Mouse (Mus musculus) MEL (cell line): ENCODE data around the gene Pla2g6. TPM values are rescaled to one million over a fixed set of nuclear protein-coding genes. Genes with fewer than 3 reads are reported as not detected.
A peak's percentile ranks its signal among the peaks of the same experiment; 100 is the strongest.

Experiments used
- DNase-seq: peaks from one replicate; pipeline ENCODE4 v3.0.0; 2011; ENCODE audit warnings: low read depth, low spot score
- H3K27ac ChIP-seq: 2 replicates; pipeline ENCODE4 v1.5.1; 2012; ENCODE audit warnings: low read depth, mild to moderate bottlenecking, control low read depth, low read length, moderate library complexity; ENCODE audit not compliant: control insufficient read depth
- H3K27me3 ChIP-seq, 2 experiments: fragments of 150-350 bp in 1 of 2; sonication (generic) in 1 of 2; 2 replicates each; pipeline ENCODE4 v1.6.1; 2012; ENCODE audit warnings: low read length in 2 of 2, mild to moderate bottlenecking in 2 of 2, improper control_type of control experiment in 1 of 2, moderate library complexity in 1 of 2; ENCODE audit not compliant: insufficient read depth in 2 of 2, control insufficient read depth in 1 of 2
- H3K36me3 ChIP-seq, 2 experiments: 2 replicates each; pipeline ENCODE4 v1.6.1; 2012 to 2014; ENCODE audit warnings: low read length in 2 of 2, improper control_type of control experiment in 1 of 2, inconsistent platforms in 1 of 2, mild to moderate bottlenecking in 1 of 2; ENCODE audit not compliant: insufficient read depth in 2 of 2, control insufficient read depth in 1 of 2
- H3K4me1 ChIP-seq, 2 experiments: fragments of 150-350 bp in 1 of 2; sonication (generic) in 1 of 2; 2 replicates each; pipeline ENCODE4 v1.6.1; 2012; ENCODE audit warnings: low read length in 2 of 2, improper control_type of control experiment in 1 of 2, mild to moderate bottlenecking in 1 of 2; ENCODE audit not compliant: insufficient read depth in 2 of 2, control insufficient read depth in 1 of 2
- H3K4me3 ChIP-seq, 2 experiments: fragments of 150-350 bp in 1 of 2; sonication (generic) in 1 of 2; 2 replicates each; pipeline ENCODE4 v1.5.1; 2012; ENCODE audit warnings: low read depth in 2 of 2, low read length in 2 of 2, mild to moderate bottlenecking in 2 of 2, moderate library complexity in 2 of 2, control low read depth in 1 of 2, improper control_type of control experiment in 1 of 2; ENCODE audit not compliant: control insufficient read depth in 1 of 2, insufficient read depth in 1 of 2
- H3K79me2 ChIP-seq: 2 replicates; pipeline ENCODE4 v1.6.1; 2012; ENCODE audit warnings: mild to moderate bottlenecking, low read length, moderate library complexity; ENCODE audit not compliant: control insufficient read depth, poor library complexity, insufficient read depth
- H3K9ac ChIP-seq: 2 replicates; pipeline ENCODE4 v1.6.1; 2012; ENCODE audit warnings: low read depth, mild to moderate bottlenecking, control low read depth, low read length, moderate library complexity; ENCODE audit not compliant: control insufficient read depth, poor library complexity, severe bottlenecking
- H3K9me3 ChIP-seq: fragments of 150-350 bp; sonication (generic); replicated peaks from 2 replicates; pipeline ENCODE4 v1.6.1; 2012; ENCODE audit warnings: mild to moderate bottlenecking, low read length, improper control_type of control experiment, moderate library complexity; ENCODE audit not compliant: insufficient read depth
- BHLHE40 ChIP-seq: IDR thresholded peaks from 2 replicates; pipeline ENCODE4 v1.6.1; 2012; ENCODE audit warnings: low read depth, mild to moderate bottlenecking, inconsistent platforms, low read length, improper control_type of control experiment, borderline replicate concordance
- E2F4 ChIP-seq: IDR thresholded peaks from 2 replicates; pipeline ENCODE4 v1.6.1; 2011; ENCODE audit warnings: low read depth, low read length, improper control_type of control experiment, borderline replicate concordance
- ELF1 ChIP-seq: IDR thresholded peaks from 2 replicates; pipeline ENCODE4 v1.6.1; 2014; ENCODE audit warnings: low read depth, mild to moderate bottlenecking, inconsistent platforms, low read length, improper control_type of control experiment, moderate library complexity
- ETS1 ChIP-seq: IDR thresholded peaks from 2 replicates; pipeline ENCODE4 v1.6.1; 2012; ENCODE audit warnings: low read depth, mild to moderate bottlenecking, inconsistent platforms, low read length, improper control_type of control experiment, moderate library complexity
- GATA1 ChIP-seq: IDR thresholded peaks from 2 replicates; pipeline ENCODE4 v1.6.1; 2011; ENCODE audit warnings: low read depth, low read length, improper control_type of control experiment
- HCFC1 ChIP-seq: IDR thresholded peaks from 2 replicates; pipeline ENCODE4 v1.6.1; 2012; ENCODE audit warnings: low read depth, mild to moderate bottlenecking, inconsistent platforms, low read length, improper control_type of control experiment, moderate library complexity
- KAT2A ChIP-seq: conservative IDR thresholded peaks from 2 replicates; pipeline ENCODE4 v1.6.1; 2012; ENCODE audit warnings: low read depth, low read length, improper control_type of control experiment, inconsistent platforms
- MAX ChIP-seq: IDR thresholded peaks from 2 replicates; pipeline ENCODE4 v1.6.1; 2011; ENCODE audit warnings: low read length, improper control_type of control experiment
- MEF2A ChIP-seq: IDR thresholded peaks from 2 replicates; pipeline ENCODE4 v1.6.1; 2014; ENCODE audit warnings: low read depth, mild to moderate bottlenecking, inconsistent platforms, low read length, improper control_type of control experiment; ENCODE audit not compliant: poor library complexity, insufficient replicate concordance, severe bottlenecking; ENCODE audit errors: extremely low read depth
- MYC ChIP-seq: IDR thresholded peaks from 2 replicates; pipeline ENCODE4 v1.6.1; 2011; ENCODE audit warnings: low read depth, mild to moderate bottlenecking, low read length, improper control_type of control experiment, moderate library complexity
- POLR2A ChIP-seq, 2 experiments: IDR thresholded peaks; 2 replicates each; pipeline ENCODE4 v1.6.1; 2011 to 2012; ENCODE audit warnings: low read length in 2 of 2, mild to moderate bottlenecking in 2 of 2, control low read depth in 1 of 2, improper control_type of control experiment in 1 of 2, low read depth in 1 of 2, moderate library complexity in 1 of 2; ENCODE audit not compliant: control insufficient read depth in 1 of 2, insufficient read depth in 1 of 2, poor library complexity in 1 of 2
- POLR2AphosphoS5 ChIP-seq: IDR thresholded peaks from 2 replicates; pipeline ENCODE4 v1.6.1; 2012; ENCODE audit warnings: low read depth, borderline replicate concordance, mild to moderate bottlenecking, inconsistent platforms, low read length, moderate library complexity, mixed read lengths
- RAD21 ChIP-seq: IDR thresholded peaks from 2 replicates; pipeline ENCODE4 v1.6.1; 2011; ENCODE audit warnings: mild to moderate bottlenecking, low read depth, low read length, improper control_type of control experiment
- SMC3 ChIP-seq: IDR thresholded peaks from 2 replicates; pipeline ENCODE4 v1.6.1; 2011; ENCODE audit warnings: low read depth, low read length, improper control_type of control experiment
- TBP ChIP-seq: IDR thresholded peaks from 2 replicates; pipeline ENCODE4 v1.8.0; 2011; ENCODE audit warnings: low read depth, low read length, improper control_type of control experiment
- TCF12 ChIP-seq: IDR thresholded peaks from 2 replicates; pipeline ENCODE4 v1.6.1; 2014; ENCODE audit warnings: low read depth, mild to moderate bottlenecking, inconsistent platforms, low read length, improper control_type of control experiment, moderate library complexity
- UBTF ChIP-seq: IDR thresholded peaks from 2 replicates; pipeline ENCODE4 v1.6.1; 2012; ENCODE audit warnings: low read depth, mild to moderate bottlenecking, inconsistent platforms, low read length, improper control_type of control experiment, moderate library complexity, borderline replicate concordance; ENCODE audit not compliant: insufficient read depth
- USF1 ChIP-seq: IDR thresholded peaks from 2 replicates; pipeline ENCODE4 v1.6.1; 2014; ENCODE audit warnings: low read depth, mild to moderate bottlenecking, inconsistent platforms, low read length, improper control_type of control experiment, moderate library complexity
- ZKSCAN1 ChIP-seq: IDR thresholded peaks from 2 replicates; pipeline ENCODE4 v1.6.1; 2012; ENCODE audit warnings: low read depth, mild to moderate bottlenecking, inconsistent platforms, low read length, improper control_type of control experiment, moderate library complexity
- polyA plus RNA-seq, 2 experiments: library from polyadenylated mRNA; stranded (reverse) in 1 of 2; unstranded in 1 of 2; fragments of >175 nt in 1 of 2; fragments of >200 nt in 1 of 2; gene quantifications; 2 replicates each; pipeline versions ENCODE4 v1.2.1 to v1.2.4; 2012; ENCODE audit warnings: low replicate concordance in 2 of 2, low read depth in 1 of 2; ENCODE audit not compliant: insufficient read length in 2 of 2, insufficient read depth in 1 of 2, missing spikeins in 1 of 2
- total RNA-seq: library from RNA; depleted of rRNA; stranded (reverse); fragments of 300-350 nt; gene quantifications from 2 replicates; pipeline ENCODE4 v1.2.3, GENCODE M21; 2012

Gene Pla2g6
- total and polyA plus RNA-seq, 3 experiments = 11.8 to 24.7 TPM; not detected in 1

DNA sequence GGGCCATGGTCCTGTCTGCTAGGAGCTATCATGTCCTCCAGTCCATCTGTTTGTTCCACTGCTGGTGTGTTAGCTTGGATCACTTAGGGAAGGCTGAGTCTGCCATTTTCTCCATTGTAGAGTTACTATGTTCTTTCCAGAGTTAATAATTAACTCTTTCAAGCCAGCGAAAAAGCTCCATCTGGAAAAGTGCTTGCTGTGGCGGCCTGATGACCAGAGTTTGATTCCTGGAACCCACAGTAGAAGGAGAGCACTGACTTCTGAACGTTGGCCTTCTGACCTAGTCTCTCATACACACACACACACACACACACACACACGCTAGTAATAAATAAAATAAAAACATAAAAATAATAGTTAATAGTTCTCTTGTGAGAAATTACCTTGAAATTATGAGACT, 16.4 kb upstream of the Pla2g6 start:
- peaks cover 7 to 16% of the 10 kb centered on the region in 2 experiments; a peak in 3 of 4 replicates for H3K4me1 ChIP-seq

DNA sequence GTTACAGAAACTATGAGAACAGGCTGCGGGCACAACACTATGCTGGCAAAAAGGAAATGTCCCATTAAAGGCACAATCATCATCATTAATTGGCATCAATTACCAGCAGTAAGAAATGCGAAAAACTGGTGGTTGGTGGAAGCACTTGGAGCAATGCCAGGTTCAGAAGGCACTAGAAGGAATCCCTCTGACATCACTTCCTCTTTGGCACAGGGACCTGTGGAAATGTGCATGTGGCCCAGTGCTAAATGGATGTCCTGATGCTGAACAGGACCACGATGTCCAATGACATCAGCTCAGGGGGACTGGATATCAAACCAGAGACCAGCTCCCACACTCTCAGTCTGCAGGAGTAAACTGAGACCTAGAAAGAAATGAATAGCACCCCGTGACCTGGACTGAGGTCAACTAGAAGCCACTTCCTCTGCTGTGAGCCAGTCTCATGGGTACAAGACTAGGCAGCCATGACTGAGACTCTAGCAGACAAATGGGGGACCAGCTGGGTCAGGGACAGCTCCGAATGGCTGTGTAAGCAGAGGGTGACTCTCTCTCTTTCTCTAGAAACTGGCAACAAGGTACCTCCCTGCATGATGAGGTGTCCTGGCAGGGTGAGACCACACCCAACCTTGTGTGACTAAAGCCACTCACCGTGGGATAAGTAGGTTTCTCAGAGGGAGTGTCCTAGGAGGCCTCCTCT, 14.6 kb upstream of the Pla2g6 start:
- H3K9ac ChIP-seq = no peak overlapping the region
- no peaks in the 10 kb centered on the region; the same call in 1 of the 2 replicates for H3K79me2 ChIP-seq
- peak; percentile 59 for DNase-seq
- H3K36me3 ChIP-seq = peaks cover 0 to 6% of the 10 kb centered on the region in 2 experiments; a peak in 2 of 4 replicates
- no peak overlapping the region for H3K27ac ChIP-seq
- H3K27me3 ChIP-seq = no peaks in the 10 kb centered on the region
- 0 out of 2 replicates have a peak, but pooled peaks have one; percentile 18 for TF ChIP-seq MYC
- peak; percentile 64 for TF ChIP-seq MAX
- TF ChIP-seq KAT2A = no peak
- TF ChIP-seq, all 39 proteins: peak for 2
- no peak overlapping the region for H3K4me3 ChIP-seq
- peaks cover 7 to 11% of the 10 kb centered on the region in 2 experiments; a peak in 3 of 4 replicates for H3K4me1 ChIP-seq
- no peaks in the 10 kb centered on the region for H3K9me3 ChIP-seq

More for the DNA sequence above, 16.4 kb upstream of the Pla2g6 start:
- TF ChIP-seq POLR2AphosphoS5 = no peak
- TF ChIP-seq ZKSCAN1 = no peak
- no peak for TF ChIP-seq TBP
- no peak for TF ChIP-seq USF1
- no peak for TF ChIP-seq GATA1
- TF ChIP-seq ETS1 = no peak
- no peak for TF ChIP-seq E2F4
- TF ChIP-seq RAD21 = no peak
- no peak for TF ChIP-seq HCFC1
- TF ChIP-seq MEF2A = no peak
- TF ChIP-seq SMC3 = no peak
- no peak for TF ChIP-seq ELF1
- TF ChIP-seq TCF12 = no peak
- TF ChIP-seq UBTF = no peak
- TF ChIP-seq POLR2A (IDR thresholded peaks at IDR 0.05; ENCODE audit: control insufficient read depth in 1 of 2, insufficient read depth in 1 of 2, low read depth in 1 of 2, low read length in 2 of 2, poor library complexity in 1 of 2) = no peak
- no peak for TF ChIP-seq BHLHE40
- no peaks in the 10 kb centered on the region for H3K9me3 ChIP-seq
- no peaks in the 10 kb centered on the region for H3K27me3 ChIP-seq
- H3K27ac ChIP-seq = no peak overlapping the region
- no peak overlapping the region for H3K9ac ChIP-seq
- DNase-seq = no peak
- H3K36me3 ChIP-seq = peaks cover 0 to 6% of the 10 kb centered on the region in 2 experiments; a peak in 2 of 4 replicates
- no peak overlapping the region for H3K4me3 ChIP-seq
- H3K79me2 ChIP-seq = no peaks in the 10 kb centered on the region; the same call in 1 of the 2 replicates
